Mouse (Mus musculus) thymus, adult 2 months (tissue): ENCODE data around the gene Sobp.

Source experiments
- CTCF ChIP-seq: fragments of 200-500 bp; IDR thresholded peaks from 2 replicates; pipeline ENCODE4 v1.5.1; 2012; ENCODE audit warnings: mild to moderate bottlenecking, control low read depth, low read length, moderate library complexity, borderline replicate concordance; ENCODE audit not compliant: control insufficient read depth, poor library complexity, insufficient read depth; ENCODE audit errors: extremely low read depth
- POLR2A ChIP-seq: fragments of 200-500 bp; IDR thresholded peaks from 2 replicates; pipeline ENCODE4 v1.6.1; 2012; ENCODE audit warnings: mild to moderate bottlenecking, low read length, control low read depth, moderate library complexity; ENCODE audit not compliant: control insufficient read depth, poor library complexity, insufficient read depth; ENCODE audit errors: extremely low read depth

- TF ChIP-seq POLR2A (no peak), CTCF (no peak)
These were observed 211.7 kb downstream of the Sobp start for GRCm38 (mm10) chr10:42962655-42963054.
